Mouse (Mus musculus): ENCODE measurements around the gene Tmem151a.

Tmem151a gene

GRCm38 (mm10) chr19:5045531-5045930 lies 39.8 kb downstream of the Tmem151a start:
- no peak for DNase-seq (ENCODE audit: low read depth, low spot score)

GRCm38 (mm10) chr19:5041588-5041987 lies 43.7 kb downstream of the Tmem151a start:
- DNase-seq (ENCODE audit: low read depth, low spot score) = no peak

GRCm38 (mm10) chr19:5040862-5041523 lies 44.3 kb downstream of the Tmem151a start, which contains the start of gene Brms1:
Gene Brms1, plus strand, starts transcription at chr19:5041354.
- DNase-seq (ENCODE audit: low read depth, low spot score) = no peak

GRCm38 (mm10) chr19:5039301-5040114 lies 45.8 kb downstream of the Tmem151a start:
- no peak for DNase-seq (ENCODE audit: low read depth, low spot score)

GRCm38 (mm10) chr19:5038709-5039156 lies 46.6 kb downstream of the Tmem151a start, which contains the start of the genes B4gat1 and AC124502.3:
Gene B4gat1, plus strand, starts transcription at chr19:5038826.
Gene AC124502.3, plus strand, starts transcription at chr19:5038891.
- no peak for DNase-seq (ENCODE audit: low read depth, low spot score)

- DNase-seq (ENCODE audit: low read depth, low spot score) = no peak
Measured at GRCm38 (mm10) chr19:5037678-5038571, 47.4 kb downstream of the Tmem151a start.

- DNase-seq (ENCODE audit: low read depth, low spot score) = no peak
Measured at GRCm38 (mm10) chr19:5036577-5036976, 48.8 kb downstream of the Tmem151a start.

GRCm38 (mm10) chr19:5032686-5033085 lies 52.6 kb downstream of the Tmem151a start:
- DNase-seq (ENCODE audit: low read depth, low spot score) = no peak

- no peak for DNase-seq (ENCODE audit: low read depth, low spot score)
Measured at GRCm38 (mm10) chr19:5026111-5026510, 59.2 kb downstream of the Tmem151a start.

- peak; percentile 89 for DNase-seq (ENCODE audit: low read depth, low spot score)
Measured at GRCm38 (mm10) chr19:5023621-5024479, 61.5 kb downstream of the Tmem151a start, which contains the start of gene Slc29a2. Gene Slc29a2, plus strand, starts transcription at chr19:5023860.

GRCm38 (mm10) chr19:5021416-5021815 lies 63.9 kb downstream of the Tmem151a start:
- DNase-seq (ENCODE audit: low read depth, low spot score) = no peak

Data from WW6 (cell line).